Mouse (Mus musculus) kidney, postnatal 0 days (tissue): Measurements from ENCODE around the gene 5530401A14Rik. TPM values are rescaled to one million over a fixed set of nuclear protein-coding genes. Genes with fewer than 3 reads are reported as not detected.

ENCODE experiments used
- ATAC-seq: fragments of 200-750 bp; cut with Nextera tagmentation; replicated peaks from 2 replicates; pipeline ENCODE4 v1.8.0; 2017; ENCODE audit warnings: low read depth, moderate number of reproducible peaks, moderate TSS enrichment, moderate library complexity; ENCODE audit not compliant: low FRiP score
- DNase-seq: peaks from one replicate; pipeline ENCODE4 v3.0.0-alpha.2; 2016; ENCODE audit warnings: low spot score
- H3K27ac ChIP-seq: fragments of 300-500 bp; sonication (generic); 2 replicates; pipeline ENCODE4 v1.5.1; 2014; ENCODE audit warnings: mild to moderate bottlenecking
- H3K27me3 ChIP-seq: fragments of 300-500 bp; sonication (generic); 2 replicates; pipeline ENCODE4 v1.6.1; 2014; ENCODE audit warnings: low read length, mixed read lengths; ENCODE audit not compliant: insufficient read depth
- H3K36me3 ChIP-seq: fragments of 300-500 bp; sonication (generic); 2 replicates; pipeline ENCODE4 v1.6.1; 2014; ENCODE audit warnings: low read length, mixed read lengths; ENCODE audit not compliant: insufficient read depth
- H3K4me1 ChIP-seq: fragments of 300-500 bp; sonication (generic); replicated peaks from 2 replicates; pipeline ENCODE4 v1.6.1; 2014; ENCODE audit warnings: antibody characterized with exemption, low read length, mixed read lengths; ENCODE audit not compliant: insufficient read depth
- H3K4me2 ChIP-seq: fragments of 300-500 bp; sonication (generic); 2 replicates; pipeline ENCODE4 v1.6.1; 2014; ENCODE audit warnings: mild to moderate bottlenecking, low read length, moderate library complexity, mixed read lengths
- H3K4me3 ChIP-seq: fragments of 300-500 bp; sonication (generic); replicated peaks from 2 replicates; pipeline ENCODE4 v1.5.1; 2014; ENCODE audit warnings: low read depth, low read length
- H3K9ac ChIP-seq: fragments of 300-500 bp; sonication (generic); 2 replicates; pipeline ENCODE4 v1.6.1; 2014; ENCODE audit warnings: low read depth, low read length
- H3K9me3 ChIP-seq: fragments of 300-500 bp; sonication (generic); replicated peaks from 2 replicates; pipeline ENCODE4 v1.6.1; 2016; ENCODE audit warnings: low read length, inconsistent platforms, mixed read lengths
- CTCF ChIP-seq: IDR thresholded peaks from 2 replicates; pipeline ENCODE4 v1.5.1; 2016; ENCODE audit warnings: antibody characterized with exemption, low read depth, mild to moderate bottlenecking, moderate library complexity
- WGBS: fragments of 180-500 bp; shearing (Covaris S2); extraction: QIAGEN DNeasy Blood & Tissue Kit; methylation state at CpG from one replicate; pipeline ENCODE4 v1.1.7; 2014; 5-methylcytosine and 5-hydroxymethylcytosine counted together
- polyA plus RNA-seq: library from polyadenylated mRNA; unstranded; fragments of >200 nt; fragmentation: Nextera tagmentation; extraction: Ambion mirVana; gene quantifications from 2 replicates; pipeline ENCODE4 v1.2.1, GENCODE M21; 2015

The 5530401A14Rik gene
- polyA plus RNA-seq, 1 experiment from 2014 or later: not detected

- no peak overlapping the region for H3K27ac ChIP-seq
- H3K36me3 ChIP-seq: no peaks in the 10 kb centered on the region
- WGBS: 50% methylated on average over 5 of the region's 5 CpGs
- TF ChIP-seq CTCF: no peak
- H3K9ac ChIP-seq: no peak overlapping the region
- H3K4me3 ChIP-seq: no peak overlapping the region
- H3K4me1 ChIP-seq: no peaks in the 10 kb centered on the region
- DNase-seq: peak; percentile 28
- H3K27me3 ChIP-seq: no peaks in the 10 kb centered on the region
- no peaks in the 10 kb centered on the region for H3K9me3 ChIP-seq
- H3K4me2 ChIP-seq: no peak overlapping the region
- ATAC-seq: no peak
Observed at GRCm38 (mm10) chr11:81845010-81845685, 15.3 kb upstream of the 5530401A14Rik start.

GRCm38 (mm10) chr11:81845686-81846036, 14.8 kb upstream of the 5530401A14Rik start:
- DNase-seq (no peak), ATAC-seq (no peak)
- Histone ChIP-seq H3K9ac (no peak overlapping the region), H3K4me3 (no peak overlapping the region), H3K36me3 (no peaks in the 10 kb centered on the region), H3K4me1 (no peaks in the 10 kb centered on the region), H3K9me3 (no peaks in the 10 kb centered on the region), H3K27me3 (no peaks in the 10 kb centered on the region), H3K4me2 (no peak overlapping the region), H3K27ac (no peak overlapping the region)
- no peak for TF ChIP-seq CTCF
- 85% methylated on average over 3 of the region's 3 CpGs for WGBS

GRCm38 (mm10) chr11:81847773-81848490, 12.5 kb upstream of the 5530401A14Rik start:
- DNase-seq (peak; percentile 46), ATAC-seq (no peak)
- H3K4me1 ChIP-seq: no peaks in the 10 kb centered on the region
- TF ChIP-seq CTCF: no peak
- no peak overlapping the region for H3K9ac ChIP-seq
- H3K36me3 ChIP-seq: no peaks in the 10 kb centered on the region
- no peak overlapping the region for H3K4me3 ChIP-seq
- 12% methylated on average over 1 of the region's 1 CpGs for WGBS
- no peak overlapping the region for H3K4me2 ChIP-seq
- H3K27me3 ChIP-seq: no peaks in the 10 kb centered on the region
- no peak overlapping the region for H3K27ac ChIP-seq
- H3K9me3 ChIP-seq: no peaks in the 10 kb centered on the region

GRCm38 (mm10) chr11:81865661-81866382, 5.3 kb downstream of the 5530401A14Rik start:
- no peaks in the 10 kb centered on the region for H3K9me3 ChIP-seq
- no peak for DNase-seq
- ATAC-seq: no peak
- H3K4me1 ChIP-seq: 0 out of 2 replicates have a peak, but pooled peaks cover 5% of the 10 kb centered on the region
- H3K36me3 ChIP-seq: no peaks in the 10 kb centered on the region
- no peak overlapping the region for H3K4me2 ChIP-seq
- no peak for TF ChIP-seq CTCF
- WGBS: 68% methylated on average over 10 of the region's 10 CpGs
- no peaks in the 10 kb centered on the region for H3K27me3 ChIP-seq
- no peak overlapping the region for H3K4me3 ChIP-seq
- no peak overlapping the region for H3K9ac ChIP-seq
- H3K27ac ChIP-seq: no peak overlapping the region

GRCm38 (mm10) chr11:81871506-81872213, 11.2 kb downstream of the 5530401A14Rik start:
- WGBS: 54% methylated on average over 9 of the region's 9 CpGs
- ATAC-seq: no peak
- H3K27ac ChIP-seq: no peak overlapping the region
- H3K9me3 ChIP-seq: no peaks in the 10 kb centered on the region
- no peaks in the 10 kb centered on the region for H3K4me1 ChIP-seq
- TF ChIP-seq CTCF: no peak
- H3K36me3 ChIP-seq: no peaks in the 10 kb centered on the region
- DNase-seq: no peak
- no peak overlapping the region for H3K4me2 ChIP-seq
- no peak overlapping the region for H3K4me3 ChIP-seq
- H3K27me3 ChIP-seq: no peaks in the 10 kb centered on the region
- H3K9ac ChIP-seq: no peak overlapping the region

GRCm38 (mm10) chr11:81896511-81896910, 36.0 kb downstream of the 5530401A14Rik start:
- H3K27ac ChIP-seq: no peak overlapping the region
- WGBS: 81% methylated on average over 6 of the region's 6 CpGs
- no peak overlapping the region for H3K9ac ChIP-seq
- no peaks in the 10 kb centered on the region for H3K27me3 ChIP-seq
- H3K36me3 ChIP-seq: no peaks in the 10 kb centered on the region
- H3K4me3 ChIP-seq: no peak overlapping the region
- no peak for DNase-seq
- TF ChIP-seq CTCF: no peak
- H3K4me1 ChIP-seq: no peaks in the 10 kb centered on the region
- H3K9me3 ChIP-seq: no peaks in the 10 kb centered on the region
- H3K4me2 ChIP-seq: no peak overlapping the region
- ATAC-seq: no peak
